Mouse (Mus musculus) ovary, adult 2 months (tissue): ENCODE data around the gene Zfp385c. TPM values are rescaled to one million over a fixed set of nuclear protein-coding genes. Genes with fewer than 3 reads are reported as not detected.

Source experiments
- polyA plus RNA-seq: library from polyadenylated mRNA; depleted of rRNA; stranded (reverse); fragments of >200 nt; gene quantifications from 2 replicates; pipeline ENCODE4 v1.2.3, GENCODE M21; 2012; rRNA removed

The Zfp385c gene
- 1.3 and 1.5 TPM in 2 replicates for polyA plus RNA-seq

GRCm38 (mm10) chr11:100692164-100692616, at the start of gene Zfp385c:
Zfp385c (minus strand) TSS chr11:100692455.

GRCm38 (mm10) chr11:100738066-100738604, 45.9 kb upstream of the Zfp385c start, which contains the start of gene Rab5c:
Rab5c (minus strand) TSS chr11:100738215.

GRCm38 (mm10) chr11:100713735-100714533, 21.7 kb upstream of the Zfp385c start, which contains the start of gene Hspb9:
Hspb9 (plus strand) TSS chr11:100713850.

GRCm38 (mm10) chr11:100711783-100712615, 19.7 kb upstream of the Zfp385c start, which contains the start of gene Kat2a:
Kat2a (minus strand) TSS chr11:100712465.

GRCm38 (mm10) chr11:100703851-100704531, 11.7 kb upstream of the Zfp385c start, which contains the start of gene Dhx58:
Dhx58 (minus strand) TSS chr11:100704271.

GRCm38 (mm10) chr11:100619982-100620381, 72.3 kb downstream of the Zfp385c start, which contains the start of gene Dnajc7:
Dnajc7 (minus strand) TSS chr11:100620168.

GRCm38 (mm10) chr11:100618761-100619484, 73.3 kb downstream of the Zfp385c start, which contains the start of gene Nkiras2:
Nkiras2 (plus strand) TSS chr11:100619244.

Other genes with a start within 250 kb of the Zfp385c start
- 14.7 and 15.4 TPM in 2 replicates for gene Klhl11, start 219.7 kb downstream of the Zfp385c start, polyA plus RNA-seq
- gene Acly, start 164.5 kb downstream of the Zfp385c start, polyA plus RNA-seq = 175 and 200 TPM in 2 replicates
- 1.5 and 1.9 TPM in 2 replicates for gene Ttc25, start 146.8 kb downstream of the Zfp385c start, polyA plus RNA-seq
- 39.0 and 41.4 TPM in 2 replicates for gene Cnp, start 117.6 kb downstream of the Zfp385c start, polyA plus RNA-seq
- gene Nkiras2, start 73.2 kb downstream of the Zfp385c start, polyA plus RNA-seq = 78.9 and 85.1 TPM in 2 replicates
- gene Dnajc7, start 72.3 kb downstream of the Zfp385c start, polyA plus RNA-seq = 17.3 and 32.6 TPM in 2 replicates
- 9.3 and 10.9 TPM in 2 replicates for gene Dhx58, start 11.8 kb upstream of the Zfp385c start, polyA plus RNA-seq
- 71.0 and 77.2 TPM in 2 replicates for gene Kat2a, start 20.0 kb upstream of the Zfp385c start, polyA plus RNA-seq
- gene Hspb9, start 21.4 kb upstream of the Zfp385c start, polyA plus RNA-seq = 0.25 TPM in 1 of 2 replicates, not detected in the other
- gene Rab5c, start 45.8 kb upstream of the Zfp385c start, polyA plus RNA-seq = 254 and 258 TPM in 2 replicates
- gene Kcnh4, start 67.5 kb upstream of the Zfp385c start, polyA plus RNA-seq = 0.28 and 0.75 TPM in 2 replicates
- 0.34 TPM in 1 of 2 replicates, not detected in the other for gene Hcrt, start 70.5 kb upstream of the Zfp385c start, polyA plus RNA-seq
- gene Ghdc, start 78.5 kb upstream of the Zfp385c start, polyA plus RNA-seq = 15.8 and 19.6 TPM in 2 replicates
- gene Stat5b, start 158.3 kb upstream of the Zfp385c start, polyA plus RNA-seq = 58.2 and 62.1 TPM in 2 replicates
- gene Stat5a, start 166.9 kb upstream of the Zfp385c start, polyA plus RNA-seq = 65.0 and 74.5 TPM in 2 replicates
- 120 and 122 TPM in 2 replicates for gene Stat3, start 247.1 kb upstream of the Zfp385c start, polyA plus RNA-seq